Mouse (Mus musculus): ENCODE results near the gene Chmp3. TPM values are rescaled to one million over a fixed set of nuclear protein-coding genes. Genes with fewer than 3 reads are reported as not detected.

Gene Chmp3
- polyA plus RNA-seq, 1 experiment from 2014 or later = 54.3 TPM

DNA sequence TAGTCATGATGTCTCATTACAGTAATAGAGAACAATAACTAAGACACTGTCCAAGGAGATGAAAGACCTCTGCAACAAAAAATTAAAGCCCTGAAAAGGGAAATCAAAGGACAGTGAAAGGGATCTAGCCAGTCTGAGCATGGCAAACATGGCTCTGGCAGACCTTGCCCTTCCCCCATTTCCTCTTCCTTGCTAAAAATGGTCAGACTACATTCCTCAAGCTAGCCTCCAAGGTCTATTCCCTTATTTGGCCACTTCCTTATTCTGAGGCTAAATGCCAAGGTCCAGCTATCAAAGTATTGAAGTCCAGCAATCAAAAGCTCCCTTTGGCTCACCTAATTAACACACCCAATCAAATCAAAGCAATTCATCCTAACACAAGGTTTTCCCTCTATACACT lies 6.3 kb upstream of the Chmp3 start:
- H3K4me2 ChIP-seq = no peak overlapping the region
- H3K36me3 ChIP-seq (replicated peaks) = no peaks in the 10 kb centered on the region
- no peaks in the 10 kb centered on the region for H3K9me3 ChIP-seq
- H3K4me1 ChIP-seq = no peaks in the 10 kb centered on the region
- no peak overlapping the region for H3K27ac ChIP-seq
- H3K4me3 ChIP-seq = no peak overlapping the region
- no peak for ATAC-seq (replicated peaks)
- H3K9ac ChIP-seq = no peak overlapping the region
- no peaks in the 10 kb centered on the region for H3K27me3 ChIP-seq (replicated peaks)

DNA sequence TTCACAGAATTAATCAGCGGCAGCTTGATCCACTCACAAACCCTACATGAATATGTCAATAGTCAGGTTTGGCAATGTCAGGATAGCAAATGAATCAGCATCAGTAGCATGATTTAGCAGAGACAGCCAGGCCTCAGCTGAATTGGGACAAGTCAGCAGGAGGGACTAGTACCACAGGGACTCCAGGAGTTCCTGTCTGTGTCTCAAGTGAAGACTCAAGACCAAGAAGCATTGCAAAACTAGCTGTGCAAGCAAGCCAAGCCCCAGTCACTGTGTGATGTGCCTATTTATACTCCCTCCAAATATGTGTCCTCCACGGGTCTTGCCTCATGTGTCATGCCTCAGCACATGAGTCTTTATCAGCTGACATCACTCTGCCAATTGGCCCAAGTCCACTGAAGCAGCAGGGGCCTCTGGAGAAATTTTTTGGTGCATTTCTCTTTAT lies 11.9 kb downstream of the Chmp3 start:
- ATAC-seq (replicated peaks) = no peak

DNA sequence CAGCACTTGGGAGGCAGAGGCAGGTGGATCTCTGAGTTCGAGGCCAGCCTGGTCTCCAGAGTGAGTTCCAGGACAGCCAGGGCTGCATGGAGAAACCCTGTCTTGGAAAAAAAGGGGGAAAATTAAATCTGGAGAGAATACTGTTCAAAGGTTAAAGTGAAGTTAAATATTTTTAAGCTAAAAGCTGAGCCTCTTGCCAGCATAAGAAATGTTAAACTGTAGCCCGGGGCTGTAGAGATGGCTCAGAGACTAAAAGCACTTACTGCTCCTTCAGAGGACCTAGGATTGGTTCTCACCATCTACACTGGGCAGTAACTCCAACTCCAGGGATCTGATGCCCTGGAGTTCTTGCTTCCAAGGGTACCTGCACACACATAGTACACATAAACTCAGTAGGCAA lies 13.2 kb downstream of the Chmp3 start:
- H3K4me2 ChIP-seq = no peak overlapping the region
- no peaks in the 10 kb centered on the region for H3K27me3 ChIP-seq (replicated peaks)
- H3K36me3 ChIP-seq (replicated peaks) = peaks cover 3% of the 10 kb centered on the region; the same call in 1 of the 2 replicates
- H3K9me3 ChIP-seq = no peaks in the 10 kb centered on the region
- H3K27ac ChIP-seq = no peak overlapping the region
- no peak overlapping the region for H3K9ac ChIP-seq
- no peaks in the 10 kb centered on the region for H3K4me1 ChIP-seq
- 97% methylated on average over 2 of the region's 2 CpGs for WGBS
- no peak overlapping the region for H3K4me3 ChIP-seq
- no peak for ATAC-seq (replicated peaks)

More for the DNA sequence above, 11.9 kb downstream of the Chmp3 start:
- Histone ChIP-seq H3K27ac (no peak overlapping the region), H3K4me2 (no peak overlapping the region), H3K36me3 (replicated peaks) (no peaks in the 10 kb centered on the region; the same call in 1 of the 2 replicates), H3K4me3 (no peak overlapping the region), H3K27me3 (replicated peaks) (no peaks in the 10 kb centered on the region), H3K9ac (no peak overlapping the region), H3K9me3 (no peaks in the 10 kb centered on the region), H3K4me1 (no peaks in the 10 kb centered on the region)
- WGBS = 87% methylated on average over 2 of the region's 2 CpGs

DNA sequence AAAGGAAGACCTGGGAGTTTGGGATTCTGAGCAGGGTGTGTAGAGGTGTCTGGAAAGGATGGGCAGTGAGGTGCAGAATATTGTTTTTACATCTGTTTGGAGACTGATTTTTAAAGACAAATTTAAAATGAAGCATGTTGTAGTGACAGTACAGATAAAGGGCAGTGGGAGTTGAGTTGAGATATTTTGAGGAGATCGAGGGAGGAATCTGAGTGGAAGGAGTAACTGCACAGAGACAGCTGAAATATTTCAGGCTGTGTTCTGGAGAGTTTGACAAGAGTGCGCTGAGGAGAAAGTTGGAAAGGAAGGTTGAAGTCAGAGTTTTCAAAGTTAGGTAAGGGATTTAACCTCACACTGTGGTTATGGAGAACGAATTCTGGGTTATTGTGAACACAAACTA lies 25.0 kb downstream of the Chmp3 start:
- no peak overlapping the region for H3K9ac ChIP-seq
- no peaks in the 10 kb centered on the region for H3K9me3 ChIP-seq
- 94% methylated on average over 3 of the region's 3 CpGs for WGBS
- H3K4me1 ChIP-seq = no peaks in the 10 kb centered on the region
- H3K4me2 ChIP-seq = no peak overlapping the region
- 0 out of 2 replicates have a peak, but pooled peaks cover 11% of the 10 kb centered on the region for H3K36me3 ChIP-seq (replicated peaks)
- H3K27ac ChIP-seq = no peak overlapping the region
- no peaks in the 10 kb centered on the region for H3K27me3 ChIP-seq (replicated peaks)
- no peak overlapping the region for H3K4me3 ChIP-seq
- no peak for ATAC-seq (replicated peaks)

DNA sequence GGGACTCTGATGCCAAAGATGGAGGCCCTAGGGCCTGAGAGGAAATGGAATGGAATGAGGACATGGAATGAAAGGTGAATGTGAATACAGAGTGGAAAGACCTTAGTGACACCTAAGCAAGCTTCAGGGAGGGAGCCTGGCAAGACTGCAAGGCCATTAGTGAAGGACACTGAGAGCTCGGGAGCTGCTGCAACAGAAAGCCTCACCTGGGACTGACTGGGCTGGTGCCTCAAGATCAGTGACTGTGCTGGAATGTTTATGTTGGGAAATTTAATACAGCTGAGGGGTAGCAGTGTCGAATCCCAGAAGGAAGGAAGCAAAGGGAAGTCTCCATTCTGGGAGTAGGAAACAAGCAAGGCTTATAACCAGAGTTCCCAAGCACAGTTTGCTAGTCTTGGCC lies 25.4 kb downstream of the Chmp3 start:
- no peak overlapping the region for H3K9ac ChIP-seq
- H3K4me2 ChIP-seq = no peak overlapping the region
- no peaks in the 10 kb centered on the region for H3K4me1 ChIP-seq
- 0 out of 2 replicates have a peak, but pooled peaks cover 11% of the 10 kb centered on the region for H3K36me3 ChIP-seq (replicated peaks)
- no peaks in the 10 kb centered on the region for H3K27me3 ChIP-seq (replicated peaks)
- H3K27ac ChIP-seq = no peak overlapping the region
- no peak for ATAC-seq (replicated peaks)
- no peak overlapping the region for H3K4me3 ChIP-seq
- H3K9me3 ChIP-seq = no peaks in the 10 kb centered on the region
- 83% methylated on average over 2 of the region's 2 CpGs for WGBS

DNA sequence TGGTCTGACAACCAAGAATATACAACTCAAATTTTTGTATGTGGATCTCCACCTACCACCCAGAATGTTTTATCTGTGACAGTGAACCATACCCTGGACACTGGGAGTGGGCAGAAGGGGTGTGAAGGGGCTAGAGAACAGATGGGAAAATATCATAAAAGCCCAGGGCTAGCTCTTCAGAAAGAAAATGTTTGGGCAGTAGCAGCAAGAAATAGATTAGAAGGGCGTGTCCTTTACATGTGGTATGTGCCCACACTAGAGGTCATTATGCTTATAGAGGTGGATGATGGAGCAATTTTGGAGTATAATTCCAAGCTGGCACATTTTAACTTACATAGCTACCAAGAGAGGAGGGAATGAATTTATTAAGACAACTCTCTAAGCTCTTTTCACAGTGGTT lies 31.8 kb downstream of the Chmp3 start:
- no peaks in the 10 kb centered on the region for H3K9me3 ChIP-seq
- no peaks in the 10 kb centered on the region for H3K27me3 ChIP-seq (replicated peaks)
- H3K9ac ChIP-seq = no peak overlapping the region
- 100% methylated on average over 1 of the region's 1 CpGs for WGBS
- ATAC-seq (replicated peaks) = no peak
- H3K4me1 ChIP-seq = no peaks in the 10 kb centered on the region
- no peak overlapping the region for H3K4me3 ChIP-seq
- H3K27ac ChIP-seq = no peak overlapping the region
- H3K4me2 ChIP-seq = no peak overlapping the region
- H3K36me3 ChIP-seq (replicated peaks) = peaks cover 16% of the 10 kb centered on the region

DNA sequence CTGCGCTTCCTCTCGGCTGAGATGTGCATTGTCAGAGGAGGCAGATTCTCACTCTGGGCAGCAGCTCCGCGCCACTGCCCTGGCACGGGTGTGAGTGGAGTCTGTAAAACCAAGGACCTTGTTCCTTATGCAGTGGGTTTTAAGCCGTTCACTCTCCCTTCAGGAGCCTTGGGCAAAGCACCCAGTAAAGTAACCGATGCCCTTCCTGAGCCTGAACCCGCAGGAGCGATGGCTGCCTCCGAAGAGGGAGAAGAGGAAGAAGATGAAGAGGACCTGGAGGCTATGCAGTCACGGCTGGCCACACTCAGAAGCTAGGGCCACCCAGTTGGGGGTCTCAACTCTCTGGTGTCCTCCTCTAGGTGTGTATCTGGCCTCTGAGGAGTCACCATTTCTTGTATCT lies 35.9 kb downstream of the Chmp3 start:
- H3K4me1 ChIP-seq = no peaks in the 10 kb centered on the region
- peaks cover 8% of the 10 kb centered on the region for H3K36me3 ChIP-seq (replicated peaks)
- no peak overlapping the region for H3K27ac ChIP-seq
- 95% methylated on average over 11 of the region's 11 CpGs for WGBS
- no peak overlapping the region for H3K9ac ChIP-seq
- H3K9me3 ChIP-seq = no peaks in the 10 kb centered on the region
- ATAC-seq (replicated peaks) = no peak
- no peaks in the 10 kb centered on the region for H3K27me3 ChIP-seq (replicated peaks)
- H3K4me2 ChIP-seq = no peak overlapping the region
- no peak overlapping the region for H3K4me3 ChIP-seq

DNA sequence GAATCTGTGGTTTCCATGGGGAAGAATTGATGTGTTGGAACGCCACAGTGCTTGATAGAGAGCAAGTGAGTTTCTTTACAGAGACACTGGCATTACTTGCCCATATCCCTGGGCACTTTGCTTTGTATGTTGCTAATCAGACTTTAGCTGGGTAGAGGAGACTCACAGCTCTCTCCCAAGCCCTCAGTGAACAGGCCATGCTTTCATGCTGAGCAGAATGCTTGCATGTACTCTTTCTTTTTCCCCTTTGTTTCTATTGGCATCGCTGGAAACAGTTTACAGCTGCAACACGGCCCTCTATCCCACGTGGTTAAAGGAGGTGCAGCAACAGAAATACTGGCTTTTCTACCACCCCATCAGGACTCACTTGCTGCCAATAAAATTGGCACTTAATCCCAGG lies 39.6 kb downstream of the Chmp3 start:
- Histone ChIP-seq H3K4me2 (no peak overlapping the region), H3K9me3 (no peaks in the 10 kb centered on the region), H3K36me3 (replicated peaks) (peaks cover 19% of the 10 kb centered on the region), H3K4me1 (no peaks in the 10 kb centered on the region), H3K27ac (no peak overlapping the region), H3K9ac (no peak overlapping the region), H3K27me3 (replicated peaks) (no peaks in the 10 kb centered on the region), H3K4me3 (no peak overlapping the region)
- 63% methylated on average over 4 of the region's 4 CpGs for WGBS
- no peak for ATAC-seq (replicated peaks)

DNA sequence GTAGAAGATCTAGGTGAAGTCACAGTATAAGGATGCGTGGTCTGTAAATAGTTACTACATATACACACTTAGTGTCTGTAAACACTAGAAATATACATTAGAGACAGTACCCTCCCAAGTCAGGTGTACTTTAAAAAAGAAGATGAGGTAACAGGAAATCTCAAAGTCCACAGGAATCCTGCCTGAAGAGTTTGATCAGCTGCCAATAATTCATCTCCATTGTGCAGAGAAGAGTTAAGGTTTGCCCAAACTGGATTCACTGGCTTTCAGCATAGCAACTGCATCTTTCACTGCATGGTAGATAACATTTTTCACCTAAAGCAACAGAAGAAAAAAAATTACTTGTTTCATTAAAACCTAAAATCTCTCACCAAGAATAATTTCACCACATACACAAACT lies 45.8 kb downstream of the Chmp3 start:
- Histone ChIP-seq H3K9ac (no peak overlapping the region), H3K4me1 (no peaks in the 10 kb centered on the region), H3K4me2 (no peak overlapping the region), H3K9me3 (no peaks in the 10 kb centered on the region), H3K4me3 (no peak overlapping the region), H3K27ac (no peak overlapping the region), H3K27me3 (replicated peaks) (no peaks in the 10 kb centered on the region), H3K36me3 (replicated peaks) (peaks cover 65% of the 10 kb centered on the region)
- ATAC-seq (replicated peaks) = no peak
- WGBS = 92% methylated on average over 1 of the region's 1 CpGs

DNA sequence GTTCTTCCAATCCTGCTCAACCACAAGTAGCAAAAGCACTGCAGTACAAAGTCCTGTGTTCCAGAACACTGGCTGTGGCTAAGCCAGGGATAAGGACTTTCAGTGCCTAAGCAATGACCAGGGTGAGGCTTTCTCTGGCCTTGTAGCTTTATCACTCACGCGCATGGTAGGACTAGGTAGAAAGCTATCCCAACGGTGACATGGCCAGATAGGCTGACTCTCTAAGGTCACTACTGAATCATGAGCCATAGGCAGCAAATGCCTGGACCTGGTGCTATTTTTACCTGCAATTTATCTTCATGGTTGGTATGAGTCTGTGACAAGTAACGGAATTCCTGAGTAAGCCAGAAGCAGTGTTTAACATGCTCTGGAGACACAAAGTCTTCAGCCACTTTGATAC lies 46.6 kb downstream of the Chmp3 start:
- 97% methylated on average over 4 of the region's 4 CpGs for WGBS
- H3K27ac ChIP-seq = no peak overlapping the region
- no peak overlapping the region for H3K4me3 ChIP-seq
- H3K9ac ChIP-seq = no peak overlapping the region
- H3K4me2 ChIP-seq = no peak overlapping the region
- H3K9me3 ChIP-seq = no peaks in the 10 kb centered on the region
- H3K27me3 ChIP-seq (replicated peaks) = no peaks in the 10 kb centered on the region
- no peaks in the 10 kb centered on the region for H3K4me1 ChIP-seq
- peaks cover 71% of the 10 kb centered on the region for H3K36me3 ChIP-seq (replicated peaks)
- ATAC-seq (replicated peaks) = no peak

DNA sequence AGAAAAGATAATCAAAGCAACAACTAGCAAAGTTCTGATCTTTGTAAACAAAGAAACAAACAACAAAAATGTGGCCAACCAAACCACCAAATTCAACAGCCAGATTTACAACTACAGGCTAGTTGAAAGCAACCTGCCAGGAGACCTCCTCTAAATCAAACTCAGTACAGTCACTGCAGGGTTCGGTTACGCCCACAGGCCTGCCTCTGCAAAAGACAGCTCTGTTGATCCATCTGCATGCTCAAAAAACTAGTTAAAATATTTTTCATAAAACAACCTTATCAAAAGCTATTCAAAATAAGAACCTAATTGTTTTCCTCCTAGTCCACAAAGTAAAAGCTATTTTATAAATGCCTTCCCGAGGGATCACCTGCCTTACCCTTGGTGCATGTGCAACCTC lies 64.2 kb downstream of the Chmp3 start:
- no peak overlapping the region for H3K4me2 ChIP-seq
- peaks cover 35% of the 10 kb centered on the region for H3K36me3 ChIP-seq (replicated peaks)
- no peaks in the 10 kb centered on the region for H3K4me1 ChIP-seq
- no peaks in the 10 kb centered on the region for H3K27me3 ChIP-seq (replicated peaks)
- ATAC-seq (replicated peaks) = no peak
- WGBS = 95% methylated on average over 3 of the region's 3 CpGs
- H3K9me3 ChIP-seq = no peaks in the 10 kb centered on the region
- no peak overlapping the region for H3K9ac ChIP-seq
- H3K27ac ChIP-seq = no peak overlapping the region
- H3K4me3 ChIP-seq = no peak overlapping the region

DNA sequence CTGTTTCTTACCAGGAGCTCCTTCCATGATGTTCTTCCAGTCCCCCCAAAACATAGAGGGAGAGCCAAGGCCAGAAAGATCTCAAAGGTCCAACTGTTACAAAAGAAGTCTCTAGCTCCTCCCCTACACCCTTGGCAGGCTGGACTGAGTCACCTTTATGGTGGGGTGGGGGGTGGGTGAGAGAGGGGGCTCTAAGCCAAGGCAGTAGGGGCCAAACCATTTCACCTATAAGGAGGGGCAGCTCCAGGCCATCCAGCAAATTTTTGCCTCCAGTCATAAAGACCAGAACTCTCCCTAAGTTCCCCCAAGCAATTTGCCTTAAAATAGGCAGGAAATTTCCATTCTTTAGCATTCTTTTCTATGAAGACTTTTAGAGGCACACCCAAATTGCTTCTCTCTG lies 65.4 kb downstream of the Chmp3 start:
- Histone ChIP-seq H3K27me3 (replicated peaks) (no peaks in the 10 kb centered on the region), H3K4me3 (no peak overlapping the region), H3K4me2 (no peak overlapping the region), H3K36me3 (replicated peaks) (peaks cover 33% of the 10 kb centered on the region), H3K9ac (no peak overlapping the region), H3K4me1 (no peaks in the 10 kb centered on the region), H3K9me3 (no peaks in the 10 kb centered on the region), H3K27ac (no peak overlapping the region)
- no peak for ATAC-seq (replicated peaks)

DNA sequence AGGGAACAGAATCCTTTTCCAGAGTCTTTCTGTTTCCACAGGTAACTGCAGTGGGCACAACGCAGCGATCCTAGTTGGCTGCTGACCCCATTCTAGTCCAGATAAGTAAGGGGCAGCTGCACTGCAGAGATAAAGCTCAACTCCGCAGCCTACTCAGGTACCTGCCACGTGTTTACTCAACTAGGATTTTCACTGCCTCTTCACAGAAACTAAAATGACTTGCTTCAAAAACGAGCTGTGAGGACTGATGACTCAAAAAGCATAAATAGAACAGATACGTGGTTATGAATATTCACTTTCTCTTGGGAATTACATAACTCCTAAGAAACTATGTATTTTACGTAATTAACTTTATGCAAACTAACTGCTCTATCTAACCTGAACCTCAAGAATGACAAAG lies 66.4 kb downstream of the Chmp3 start:
- no peak for ATAC-seq (replicated peaks)

DNA sequence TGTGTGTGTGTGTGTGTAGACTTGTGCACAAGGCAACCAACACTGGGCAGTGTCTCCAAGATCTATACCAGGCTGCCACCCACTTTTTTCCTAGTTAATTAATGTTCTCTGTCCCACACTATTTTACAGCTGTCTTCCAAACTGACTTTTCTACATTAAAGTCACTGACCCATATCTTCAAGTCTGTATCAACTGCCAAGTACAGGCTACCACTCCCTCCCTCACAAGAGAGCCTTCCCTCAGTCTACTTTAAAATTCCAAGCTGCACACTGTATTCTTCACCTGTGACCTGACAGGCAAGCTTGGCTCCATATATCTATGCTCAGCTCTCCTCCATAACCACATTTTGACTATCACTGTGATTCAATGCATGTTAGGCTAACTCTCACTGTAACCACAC lies 69.6 kb downstream of the Chmp3 start:
- no peaks in the 10 kb centered on the region for H3K4me1 ChIP-seq
- H3K9ac ChIP-seq = no peak overlapping the region
- H3K27me3 ChIP-seq (replicated peaks) = no peaks in the 10 kb centered on the region
- H3K36me3 ChIP-seq (replicated peaks) = peaks cover 54% of the 10 kb centered on the region
- no peak overlapping the region for H3K27ac ChIP-seq
- no peak overlapping the region for H3K4me2 ChIP-seq
- H3K4me3 ChIP-seq = no peak overlapping the region
- H3K9me3 ChIP-seq = no peaks in the 10 kb centered on the region
- no peak for ATAC-seq (replicated peaks)

More for the DNA sequence above, 66.4 kb downstream of the Chmp3 start:
- no peak overlapping the region for H3K9ac ChIP-seq
- no peak overlapping the region for H3K27ac ChIP-seq
- H3K4me2 ChIP-seq = no peak overlapping the region
- WGBS = 95% methylated on average over 7 of the region's 7 CpGs
- no peaks in the 10 kb centered on the region for H3K4me1 ChIP-seq
- H3K27me3 ChIP-seq (replicated peaks) = no peaks in the 10 kb centered on the region
- H3K9me3 ChIP-seq = no peaks in the 10 kb centered on the region
- H3K36me3 ChIP-seq (replicated peaks) = peaks cover 35% of the 10 kb centered on the region
- no peak overlapping the region for H3K4me3 ChIP-seq
